Mouse (Mus musculus) activated CD4-positive, CD25-positive, alpha-beta regulatory T cell (primary cell): ENCODE results near the gene Hand1. TPM values are rescaled to one million over a fixed set of nuclear protein-coding genes. Genes with fewer than 3 reads are reported as not detected.

Experiments
- polyA plus RNA-seq, 2 experiments: library from polyadenylated mRNA; unstranded; fragments of 100-300 nt; shearing (Covaris generic); gene quantifications; one replicate each; pipeline ENCODE4 v1.2.1; 2017

Hand1 gene
- polyA plus RNA-seq = under 1 TPM in 1 of 2 experiments, not detected in 1; 0.09 TPM

DNA sequence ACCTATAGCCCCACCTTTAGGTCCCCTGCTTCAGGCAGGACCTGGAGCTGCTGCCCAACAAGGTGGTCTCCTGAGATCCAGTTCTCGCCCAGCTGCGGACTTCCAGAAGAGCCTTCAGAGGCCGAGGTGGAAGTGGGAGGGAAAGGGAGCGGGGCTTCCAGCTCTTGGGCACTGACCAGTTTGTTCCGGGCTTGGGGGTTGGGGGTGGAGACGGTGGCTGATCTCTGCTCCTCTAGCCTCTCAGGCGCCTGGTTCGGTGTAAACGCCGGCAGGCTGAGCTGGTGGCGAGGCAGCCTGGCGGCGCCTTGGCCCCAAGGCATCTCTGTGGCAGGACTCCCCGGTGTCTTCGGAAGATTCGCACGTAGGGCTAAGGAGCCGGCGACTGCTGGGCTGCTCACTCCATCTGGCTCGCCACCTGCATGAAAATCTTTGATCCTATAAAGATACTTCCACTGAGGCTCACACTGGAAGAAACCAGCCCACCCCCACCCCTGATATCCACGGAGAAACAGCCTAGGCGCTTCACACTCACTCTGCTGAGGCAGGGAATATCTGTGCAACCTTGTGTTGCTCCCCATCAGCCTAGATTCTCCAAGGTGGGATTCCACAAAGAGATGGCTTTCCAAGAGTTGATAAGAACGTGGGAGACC is at the start of gene Hand1:
Gene Hand1 (minus strand): TSS at position 267 of the 650 bp plus-strand sequence.

GRCm38 (mm10) chr11:57800971-57801765 is 31.4 kb downstream of the Hand1 start, which contains the start of gene Sap30l:
Gene Sap30l (plus strand): TSS chr11:57801637.

Other genes starting within 250 kb of the Hand1 start
- 10 to 100 TPM; 54.3 to 66.4 TPM for gene Galnt10, start 187.4 kb downstream of the Hand1 start, polyA plus RNA-seq
- gene Sap30l, start 31.2 kb downstream of the Hand1 start, polyA plus RNA-seq = 10 to 100 TPM; 60.9 to 74.6 TPM
- 100 to 1,000 TPM in 1 of 2 experiments, 10 to 100 TPM in 1; 89.3 to 100 TPM for gene Larp1, start 176.2 kb upstream of the Hand1 start, polyA plus RNA-seq